Mouse (Mus musculus) brain, embryonic 14.5 days (tissue): ENCODE measurements at regions not wholly inside any gene's neighbourhood (a gene's known extent, or its start where the extent isn't known, plus 50 kb on each side); places are given as distances from the start of the nearest gene placed in this dataset.
"Not testable (repeated sequence)": the region's sequence is repeated elsewhere in the genome, so short reads cannot be mapped to it uniquely, and the experiment has no call there.

ENCODE experiments used
- CTCF ChIP-seq: fragments of 200-500 bp; IDR thresholded peaks from 2 replicates; pipeline ENCODE4 v1.5.1; 2012; ENCODE audit warnings: inconsistent platforms, mild to moderate bottlenecking, moderate library complexity, borderline replicate concordance; ENCODE audit not compliant: insufficient read depth, insufficient read length; ENCODE audit errors: extremely low read depth
- POLR2A ChIP-seq: fragments of 200-500 bp; IDR thresholded peaks from 2 replicates; pipeline ENCODE4 v1.6.1; 2012; ENCODE audit warnings: mild to moderate bottlenecking, inconsistent platforms, borderline replicate concordance; ENCODE audit not compliant: poor library complexity, insufficient read depth, insufficient read length, severe bottlenecking; ENCODE audit errors: extremely low read depth

- TF ChIP-seq CTCF, POLR2A: not testable (repeated sequence)
Measured at GRCm38 (mm10) chr14:35649658-35650057, 162.1 kb downstream of the 4930596D02Rik start.
